Mouse (Mus musculus): ENCODE measurements around the gene Fads3.

- TF ChIP-seq GATA1 (IDR thresholded peaks at IDR 0.05; ENCODE audit: borderline replicate concordance, low read length): no peak
- TF ChIP-seq CTCF (IDR thresholded peaks at IDR 0.05; ENCODE audit: low read depth, low read length): no peak
- no peak for TF ChIP-seq TAL1 (conservative IDR thresholded peaks at IDR 0.05; ENCODE audit: low read depth, low read length)
- TF ChIP-seq GATA2 (IDR thresholded peaks at IDR 0.05; ENCODE audit: borderline replicate concordance, low read depth, low read length): no peak
- 0 out of 2 replicates have a peak, but pooled peaks have one; percentile 68 for TF ChIP-seq POLR2AphosphoS5 (IDR thresholded peaks at IDR 0.05; ENCODE audit: insufficient replicate concordance, low read depth, low read length)
These were observed 17.6 kb downstream of the Fads3 start for GRCm38 (mm10) chr19:10058876-10059427.
